Mouse (Mus musculus) brain, adult 2 months (tissue): ENCODE measurements around the gene Nt5dc3.

ENCODE experiments used
- DNase-seq: peaks from one replicate; pipeline ENCODE4 v3.0.0; 2011; ENCODE audit warnings: low read depth, low spot score

Gene Nt5dc3

DNA sequence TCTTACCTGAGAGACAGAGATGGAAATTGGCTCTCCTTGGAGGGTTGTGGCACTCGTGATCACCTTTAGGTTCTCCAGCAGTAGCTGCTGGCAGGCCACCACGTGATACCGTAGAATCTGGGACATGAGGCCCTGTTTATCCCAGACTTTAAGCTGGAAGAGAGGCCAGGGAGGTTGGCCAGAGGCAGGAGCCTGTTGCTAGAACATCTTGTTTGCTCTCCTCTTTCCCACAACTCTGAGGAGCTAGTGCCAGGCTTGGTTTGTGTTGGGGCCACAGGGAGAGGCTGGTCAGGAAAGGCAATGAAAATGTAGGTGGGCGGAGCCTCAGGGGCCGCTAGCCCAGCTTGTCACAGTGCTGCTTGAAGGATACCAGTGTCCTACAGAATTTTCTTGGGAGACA is 93.8 kb downstream of the Nt5dc3 start:
- DNase-seq: peak; percentile 24

GRCm38 (mm10) chr10:86878721-86879120 is 99.9 kb downstream of the Nt5dc3 start:
- no peak for DNase-seq

GRCm38 (mm10) chr10:86880071-86880806 is 101.4 kb downstream of the Nt5dc3 start:
- DNase-seq: peak; percentile 52

DNA sequence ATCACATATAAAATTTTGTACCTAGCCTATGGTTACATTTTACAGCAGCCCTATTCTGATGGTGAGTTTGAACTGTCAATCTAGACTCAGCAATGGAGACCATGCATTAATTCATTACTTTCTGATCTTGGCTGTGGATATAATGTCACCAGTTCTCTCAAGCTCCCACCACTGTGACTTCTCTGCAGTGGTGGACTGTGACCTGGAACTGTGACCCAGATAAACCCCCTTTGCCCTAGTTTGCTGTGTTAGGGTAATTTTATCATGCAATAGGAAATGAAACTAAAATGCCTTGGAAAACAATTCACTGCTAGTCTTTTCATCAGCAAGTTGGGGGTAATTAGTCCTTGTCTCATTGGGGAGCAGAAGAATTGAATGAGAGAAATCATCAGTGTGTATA is 102.6 kb downstream of the Nt5dc3 start:
- no peak for DNase-seq

- no peak for DNase-seq
Observed at GRCm38 (mm10) chr10:86886434-86886833, 107.6 kb downstream of the Nt5dc3 start.
